Mouse (Mus musculus) adrenal gland (tissue): ENCODE measurements around the gene Isyna1.

Experiments
- intact Hi-C: fragments of 180-260 bp; cut with DNase I; formaldehyde crosslinking; loops from one replicate; pipeline ENCODE4 v1.15.1; 2025

The Isyna1 gene

GRCm38 (mm10) chr8:70600473-70601270, 6.5 kb downstream of the Isyna1 start:
- intact Hi-C loops: no loop called here

- intact Hi-C loops: no loop called here
Measured at GRCm38 (mm10) chr8:70601271-70601649, 7.1 kb downstream of the Isyna1 start.

GRCm38 (mm10) chr8:70602139-70602811, 8.1 kb downstream of the Isyna1 start:
- intact Hi-C loops: no loop called here

- intact Hi-C loops: no loop called here
Measured at GRCm38 (mm10) chr8:70604558-70604957, 10.4 kb downstream of the Isyna1 start.

- intact Hi-C loops: no loop called here
Measured at GRCm38 (mm10) chr8:70605871-70606779, 12.0 kb downstream of the Isyna1 start.

GRCm38 (mm10) chr8:70606780-70607602, 12.8 kb downstream of the Isyna1 start:
- intact Hi-C loops: no loop called here

- intact Hi-C loops: no loop called here
Measured at GRCm38 (mm10) chr8:70607603-70607897, 13.4 kb downstream of the Isyna1 start.

GRCm38 (mm10) chr8:70607898-70608748, 13.9 kb downstream of the Isyna1 start:
- intact Hi-C loops: no loop called here

GRCm38 (mm10) chr8:70608749-70609367, 14.7 kb downstream of the Isyna1 start, which contains the start of gene Ssbp4:
TSS of gene Ssbp4 (minus strand) at chr8:70608872.
- intact Hi-C loops: no loop called here

- intact Hi-C loops: no loop called here
Measured at GRCm38 (mm10) chr8:70609368-70609848, 15.2 kb downstream of the Isyna1 start.

- intact Hi-C loops: no loop called here
Measured at GRCm38 (mm10) chr8:70609849-70610795, 15.9 kb downstream of the Isyna1 start.

GRCm38 (mm10) chr8:70610796-70611771, 16.9 kb downstream of the Isyna1 start:
- intact Hi-C loops: no loop called here

- intact Hi-C loops: loop anchor here (1.0 kb wide), 1 partner anchor 16 kb away; no protein-coding TSS in a partner anchor
Measured at GRCm38 (mm10) chr8:70611849-70612248, 17.7 kb downstream of the Isyna1 start.

GRCm38 (mm10) chr8:70613763-70614162, 19.6 kb downstream of the Isyna1 start:
- intact Hi-C loops: no loop called here

- intact Hi-C loops: no loop called here
Measured at GRCm38 (mm10) chr8:70614469-70614868, 20.3 kb downstream of the Isyna1 start.

- intact Hi-C loops: loop anchor here (5.0 kb wide), 1 partner anchor 37 kb away; no protein-coding TSS in a partner anchor
Measured at GRCm38 (mm10) chr8:70615281-70615680, 21.1 kb downstream of the Isyna1 start.

- intact Hi-C loops: loop anchor here (5.0 kb wide), 1 partner anchor 36 kb away; no protein-coding TSS in a partner anchor
Measured at GRCm38 (mm10) chr8:70615894-70616293, 21.7 kb downstream of the Isyna1 start, which contains the start of gene Lrrc25. TSS of gene Lrrc25 (plus strand) at chr8:70616155.
